Mouse (Mus musculus): ENCODE data around the gene Trim63. TPM values are rescaled to one million over a fixed set of nuclear protein-coding genes. Genes with fewer than 3 reads are reported as not detected.

Gene Trim63
- total RNA-seq (2012; rRNA removed) (0.25 TPM in 1 of 2 replicates, not detected in the other), total RNA-seq (2014; rRNA removed) (0.16 TPM in 1 of 2 replicates, not detected in the other), polyA plus RNA-seq (2012; ENCODE audit: insufficient read length, low read depth) (0.38 and 0.49 TPM in 2 replicates)

DNA sequence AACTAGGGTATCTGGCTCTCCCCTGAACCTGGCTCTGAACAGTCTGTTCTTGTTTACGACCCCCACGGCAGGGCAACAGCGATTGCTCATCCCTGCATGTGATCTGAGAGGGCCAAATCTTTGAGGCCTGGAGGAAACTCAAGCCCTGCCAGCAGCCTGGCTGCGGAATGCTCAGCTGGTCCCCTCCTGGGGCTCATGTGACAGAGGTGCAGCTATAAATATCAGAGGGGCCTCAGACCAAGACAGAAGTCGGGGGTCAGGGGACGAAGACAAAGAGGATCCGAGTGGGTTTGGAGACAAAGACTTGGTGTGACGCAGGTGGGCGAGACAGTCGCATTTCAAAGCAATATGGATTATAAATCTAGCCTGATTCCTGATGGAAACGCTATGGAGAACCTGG is at the start of gene Trim63:
Gene Trim63, plus strand, starts transcription at position 245 of the 400 bp plus-strand sequence.
- dilution Hi-C loops (cut with MboI; ENCODE audit: extremely low pct_ligation_motif_present, extremely low pct_unique_long_range_greater_than_20kb, low sequenced_read_pairs) (no loop called here), in situ Hi-C loops (cut with MboI; ENCODE audit: low pct_ligation_motif_present, low pct_unique_long_range_greater_than_20kb, low sequenced_read_pairs) (no loop called here)
- no peak for TF ChIP-seq POLR2A (IDR thresholded peaks at IDR 0.05; ENCODE audit: low read depth, low read length)
- no peak for TF ChIP-seq MYC (IDR thresholded peaks at IDR 0.05; ENCODE audit: low read depth, low read length)
- no peak for TF ChIP-seq GABPA (IDR thresholded peaks at IDR 0.05; ENCODE audit: insufficient replicate concordance, low read depth, low read length)
- TF ChIP-seq KAT2A (IDR thresholded peaks at IDR 0.05; ENCODE audit: insufficient replicate concordance, low read length): no peak
- TF ChIP-seq E2F4 (IDR thresholded peaks at IDR 0.05; ENCODE audit: insufficient replicate concordance, low read depth, low read length): no peak
- no peak for TF ChIP-seq ZC3H11A (IDR thresholded peaks at IDR 0.05; ENCODE audit: low read depth, low read length)
- no peak for TF ChIP-seq RCOR1 (conservative IDR thresholded peaks at IDR 0.05; ENCODE audit: low read depth, low read length)
- no peak for TF ChIP-seq EP300 (IDR thresholded peaks at IDR 0.05; ENCODE audit: low read length)
- TF ChIP-seq MAZ (IDR thresholded peaks at IDR 0.05; ENCODE audit: low read depth, low read length): no peak
- TF ChIP-seq IRF4 (IDR thresholded peaks at IDR 0.05; ENCODE audit: low read depth, low read length): no peak
- TF ChIP-seq JUN (IDR thresholded peaks at IDR 0.05; ENCODE audit: insufficient read depth, low read depth, low read length): no peak
- no peak for TF ChIP-seq CTCF (conservative IDR thresholded peaks at IDR 0.05 in 1 of 2, IDR thresholded peaks at IDR 0.05 in 1 of 2; ENCODE audit: low read depth in 2 of 2, low read length in 2 of 2)
- TF ChIP-seq CHD1 (IDR thresholded peaks at IDR 0.05; ENCODE audit: low read depth, low read length): no peak
- no peak for TF ChIP-seq JUND (conservative IDR thresholded peaks at IDR 0.05; ENCODE audit: low read depth, low read length)
- Histone ChIP-seq H3K4me3 (replicated peaks in 1 of 3; ENCODE audit: low read depth in 2 of 3, low read length in 2 of 3, poor library complexity in 1 of 3) (no peak within 1 kb of the TSS), H3K4me1 (ENCODE audit: control insufficient read depth in 1 of 2, insufficient read depth in 2 of 2) (peaks cover 11 to 45% of the 10 kb centered on the region in 2 experiments), H3K27ac (ENCODE audit: insufficient read depth, low read depth) (no peak within 1 kb of the TSS), H3K79me2 (replicated peaks; ENCODE audit: control insufficient read depth, extremely low read depth, insufficient read depth, poor library complexity, severe bottlenecking) (no peaks in the 10 kb centered on the region), H3K9me3 (replicated peaks; ENCODE audit: low read length) (no peaks in the 10 kb centered on the region), H3K27me3 (replicated peaks) (no peaks in the 10 kb centered on the region), H3K36me3 (replicated peaks in 1 of 2; ENCODE audit: control insufficient read depth in 1 of 2, insufficient read depth in 1 of 2, low read length in 1 of 2) (no peaks in the 10 kb centered on the region), H3K4me2 (ENCODE audit: insufficient read depth, low read depth, poor library complexity, severe bottlenecking) (no peak within 1 kb of the TSS), H3K9ac (ENCODE audit: insufficient read depth, low read depth) (no peak within 1 kb of the TSS)
- DNase-seq (ENCODE audit: extremely low read depth): no peak

DNA sequence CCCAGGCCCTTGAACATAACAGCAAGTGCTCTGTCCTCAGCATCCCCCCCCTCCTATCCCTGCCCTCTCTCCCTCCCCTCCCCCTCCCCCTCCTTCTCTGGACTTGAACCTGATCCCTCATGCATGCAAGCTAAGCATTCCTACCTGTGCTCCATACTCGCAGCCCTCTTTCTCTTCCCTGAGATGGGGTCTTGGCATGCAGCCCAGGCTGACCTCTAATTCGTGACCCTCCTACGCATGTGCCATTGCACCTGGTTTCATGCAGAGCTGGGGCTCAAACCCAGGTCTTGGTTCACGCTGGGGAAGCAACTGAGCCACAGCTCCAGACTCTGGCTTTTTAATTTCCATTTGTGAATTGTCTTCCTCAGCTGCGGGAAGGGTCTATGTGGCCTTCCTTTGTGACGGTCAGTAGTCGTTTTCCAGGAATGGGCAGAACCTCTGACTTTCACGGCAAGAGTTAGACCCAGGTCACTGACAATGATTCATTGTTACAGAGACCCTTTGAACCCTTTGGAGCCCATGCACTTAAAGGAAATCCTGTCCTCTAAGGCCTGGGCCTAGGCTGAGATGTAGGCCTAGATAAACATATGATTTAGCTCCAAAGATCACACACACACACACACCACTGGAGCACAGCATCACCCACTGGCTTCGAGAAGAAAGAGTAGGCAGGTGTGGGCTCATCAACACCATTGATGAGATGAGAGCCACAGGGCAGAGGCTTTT is 48.9 kb upstream of the Trim63 start:
- DNase-seq (ENCODE audit: extremely low read depth): no peak
- Histone ChIP-seq H3K9ac (ENCODE audit: insufficient read depth, low read depth) (no peak overlapping the region), H3K4me2 (ENCODE audit: insufficient read depth, low read depth, poor library complexity, severe bottlenecking) (no peak overlapping the region), H3K27ac (ENCODE audit: insufficient read depth, low read depth) (no peak overlapping the region), H3K9me3 (replicated peaks; ENCODE audit: low read length) (peaks cover 15% of the 10 kb centered on the region), H3K27me3 (replicated peaks) (peaks cover 11% of the 10 kb centered on the region), H3K79me2 (replicated peaks; ENCODE audit: control insufficient read depth, extremely low read depth, insufficient read depth, poor library complexity, severe bottlenecking) (no peaks in the 10 kb centered on the region), H3K4me3 (replicated peaks in 1 of 3; ENCODE audit: low read depth in 2 of 3, low read length in 2 of 3, poor library complexity in 1 of 3) (no peak overlapping the region), H3K4me1 (ENCODE audit: control insufficient read depth in 1 of 2, insufficient read depth in 2 of 2) (no peaks in the 10 kb centered on the region), H3K36me3 (replicated peaks in 1 of 2; ENCODE audit: control insufficient read depth in 1 of 2, insufficient read depth in 1 of 2, low read length in 1 of 2) (no peaks in the 10 kb centered on the region)
- dilution Hi-C loops (cut with MboI; ENCODE audit: extremely low pct_ligation_motif_present, extremely low pct_unique_long_range_greater_than_20kb, low sequenced_read_pairs): no loop called here
- no peak for TF ChIP-seq GABPA (IDR thresholded peaks at IDR 0.05; ENCODE audit: insufficient replicate concordance, low read depth, low read length)
- no peak for TF ChIP-seq UBTF (IDR thresholded peaks at IDR 0.05; ENCODE audit: low read depth, low read length)
- TF ChIP-seq MYC (IDR thresholded peaks at IDR 0.05; ENCODE audit: low read depth, low read length): no peak
- TF ChIP-seq POLR2A (IDR thresholded peaks at IDR 0.05; ENCODE audit: low read depth, low read length): no peak
- no peak for TF ChIP-seq USF2 (conservative IDR thresholded peaks at IDR 0.05; ENCODE audit: low read depth, low read length)
- no peak for TF ChIP-seq POLR2AphosphoS2 (IDR thresholded peaks at IDR 0.05; ENCODE audit: low read depth, low read length)
- no peak for TF ChIP-seq MAZ (IDR thresholded peaks at IDR 0.05; ENCODE audit: low read depth, low read length)
- no peak for TF ChIP-seq BHLHE40 (IDR thresholded peaks at IDR 0.05; ENCODE audit: low read depth, low read length)
- no peak for TF ChIP-seq ZKSCAN1 (IDR thresholded peaks at IDR 0.05; ENCODE audit: borderline replicate concordance, low read depth, low read length)
- TF ChIP-seq TCF12 (IDR thresholded peaks at IDR 0.05; ENCODE audit: low read depth, low read length): no peak
- TF ChIP-seq EP300 (IDR thresholded peaks at IDR 0.05; ENCODE audit: low read length): no peak
- no peak for TF ChIP-seq SMC3 (IDR thresholded peaks at IDR 0.05; ENCODE audit: low read depth, low read length)
- TF ChIP-seq MAFK (IDR thresholded peaks at IDR 0.05; ENCODE audit: insufficient replicate concordance, low read length): no peak
- TF ChIP-seq ZMIZ1 (IDR thresholded peaks at IDR 0.05; ENCODE audit: low read depth, low read length): no peak
- no peak for TF ChIP-seq CHD2 (IDR thresholded peaks at IDR 0.05; ENCODE audit: low read length)
- no peak for TF ChIP-seq E2F4 (IDR thresholded peaks at IDR 0.05; ENCODE audit: insufficient replicate concordance, low read depth, low read length)
- no peak for TF ChIP-seq MAX (IDR thresholded peaks at IDR 0.05; ENCODE audit: low read length)
- no peak for TF ChIP-seq KAT2A (IDR thresholded peaks at IDR 0.05; ENCODE audit: insufficient replicate concordance, low read length)
- no peak for TF ChIP-seq USF1 (IDR thresholded peaks at IDR 0.05; ENCODE audit: low read depth, low read length)
- in situ Hi-C loops (cut with MboI; ENCODE audit: low pct_ligation_motif_present, low pct_unique_long_range_greater_than_20kb, low sequenced_read_pairs): loop anchor here (25.0 kb wide), 1 partner anchor 221 kb away; the partner anchor contains the start of gene Paqr7
